Mouse (Mus musculus) limb, embryonic 10.5 days (tissue): ENCODE results near the gene Zbtb48. TPM values are rescaled to one million over a fixed set of nuclear protein-coding genes. Genes with fewer than 3 reads are reported as not detected.

Source experiments
- DNase-seq: peaks from one replicate; pipeline ENCODE4 v3.0.0-alpha.2; 2017; ENCODE audit warnings: low spot score
- H3K27ac ChIP-seq: fragments of 300-500 bp; sonication (generic); 2 replicates; pipeline ENCODE4 v1.5.1; 2016; ENCODE audit warnings: mild to moderate bottlenecking
- H3K27me3 ChIP-seq: fragments of 300-500 bp; sonication (generic); 2 replicates; pipeline ENCODE4 v1.6.1; 2016; ENCODE audit warnings: low read depth, mild to moderate bottlenecking; ENCODE audit not compliant: poor library complexity, severe bottlenecking
- H3K36me3 ChIP-seq: fragments of 300-500 bp; sonication (generic); 2 replicates; pipeline ENCODE4 v1.6.1; 2016; ENCODE audit warnings: mild to moderate bottlenecking, moderate library complexity
- H3K4me1 ChIP-seq: fragments of 300-500 bp; sonication (generic); 2 replicates; pipeline ENCODE4 v1.6.1; 2016
- H3K4me3 ChIP-seq: fragments of 300-500 bp; sonication (generic); 2 replicates; pipeline ENCODE4 v1.5.1; 2016; ENCODE audit warnings: mild to moderate bottlenecking, moderate library complexity
- H3K9me3 ChIP-seq: fragments of 300-500 bp; sonication (generic); replicated peaks from 2 replicates; pipeline ENCODE4 v1.6.1; 2016; ENCODE audit warnings: mild to moderate bottlenecking
- WGBS: fragments of 180-500 bp; shearing (Covaris S2); methylation state at CpG from one replicate; pipeline ENCODE4 v1.1.7; 2016; 5-methylcytosine and 5-hydroxymethylcytosine counted together
- polyA plus RNA-seq: library from polyadenylated mRNA; unstranded; fragments of >200 nt; fragmentation: Nextera tagmentation; extraction: Ambion mirVana; gene quantifications from 2 replicates; pipeline ENCODE4 v1.2.1, GENCODE M21; 2016

Gene Zbtb48
- polyA plus RNA-seq, 1 experiment from 2014 or later, result 24.5 TPM

DNA sequence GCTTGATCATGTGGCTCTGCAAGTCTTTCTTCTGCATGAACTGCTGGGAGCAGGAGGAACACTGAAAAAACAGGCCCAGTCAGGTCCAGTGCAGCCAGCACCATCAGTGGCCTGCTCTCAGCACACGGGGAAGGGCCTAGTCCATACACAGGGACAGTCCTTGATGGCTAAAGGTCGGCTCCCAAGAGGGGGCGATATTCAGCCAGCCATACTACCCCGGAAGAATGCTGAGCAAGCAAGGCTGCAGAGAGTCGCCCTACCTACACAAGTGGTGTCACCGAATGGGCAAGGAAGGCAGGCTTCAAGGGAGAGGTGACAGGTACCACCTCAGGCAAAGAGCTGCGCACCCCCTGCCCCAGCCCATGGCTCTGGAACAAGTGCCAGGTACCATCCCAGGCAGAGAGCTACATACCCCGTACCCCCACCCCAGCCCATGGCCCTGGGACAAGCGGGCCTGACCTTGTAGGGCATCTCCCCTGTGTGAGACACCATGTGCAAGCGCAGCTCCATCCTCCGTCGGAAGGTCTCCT lies 5.8 kb downstream of the Zbtb48 start:
- 79% methylated on average over 12 of the region's 12 CpGs for WGBS
- peaks cover 98% of the 10 kb centered on the region for H3K36me3 ChIP-seq

DNA sequence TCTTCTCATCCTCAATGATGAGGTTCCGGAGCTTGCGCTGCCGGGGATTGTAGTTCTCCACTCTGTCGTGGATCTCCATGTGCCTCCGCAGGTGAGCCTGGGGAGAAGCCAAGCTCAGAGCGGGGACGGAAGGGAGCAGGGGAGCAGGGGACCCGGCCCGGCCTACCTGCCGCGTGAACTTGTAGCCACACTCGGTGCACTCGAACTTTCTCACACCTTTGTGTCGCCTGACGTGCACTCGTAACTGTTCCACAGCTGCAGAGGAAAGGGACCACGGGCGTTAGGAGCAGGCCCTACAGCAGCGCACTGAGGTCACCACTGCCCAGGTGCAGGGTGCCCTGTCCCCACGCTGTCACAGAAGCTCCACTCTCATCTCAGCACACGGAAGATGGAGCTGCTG lies 7.4 kb downstream of the Zbtb48 start:
- Histone ChIP-seq H3K36me3 (peaks cover 99% of the 10 kb centered on the region), H3K9me3 (no peaks in the 10 kb centered on the region), H3K27ac (no peak overlapping the region), H3K4me3 (no peak overlapping the region), H3K4me1 (peaks cover 10% of the 10 kb centered on the region), H3K27me3 (no peaks in the 10 kb centered on the region)
- DNase-seq, result no peak
- 94% methylated on average over 21 of the region's 21 CpGs for WGBS

More for the DNA sequence above, 5.8 kb downstream of the Zbtb48 start:
- no peak overlapping the region for H3K4me3 ChIP-seq
- no peaks in the 10 kb centered on the region for H3K27me3 ChIP-seq
- H3K27ac ChIP-seq, result no peak overlapping the region
- peaks cover 26% of the 10 kb centered on the region for H3K4me1 ChIP-seq
- no peak for DNase-seq
- H3K9me3 ChIP-seq, result no peaks in the 10 kb centered on the region

DNA sequence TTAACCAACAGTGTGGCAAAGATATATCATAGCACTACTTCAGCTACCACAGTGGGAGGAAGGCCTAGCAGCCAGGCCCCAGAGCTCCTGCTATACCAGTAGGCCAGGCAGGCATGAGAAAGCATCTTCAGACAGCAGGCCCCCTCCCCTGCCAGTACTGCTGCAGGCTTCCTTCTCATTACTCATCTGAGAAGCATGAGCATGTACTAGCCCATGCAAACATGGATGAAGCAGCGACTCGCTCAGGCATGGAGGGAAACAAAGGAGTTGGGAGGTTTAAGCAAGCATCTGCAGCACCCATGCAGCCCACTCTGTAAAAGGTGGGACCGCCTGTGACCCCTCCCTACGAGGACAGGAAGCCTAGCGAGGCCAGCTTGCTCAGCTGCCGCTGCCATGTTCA lies 8.4 kb downstream of the Zbtb48 start:
- no peaks in the 10 kb centered on the region for H3K9me3 ChIP-seq
- no peak overlapping the region for H3K4me3 ChIP-seq
- H3K4me1 ChIP-seq, result peaks cover under 1% of the 10 kb centered on the region
- peaks cover 99% of the 10 kb centered on the region for H3K36me3 ChIP-seq
- DNase-seq, result no peak
- no peak overlapping the region for H3K27ac ChIP-seq
- 92% methylated on average over 6 of the region's 6 CpGs for WGBS
- no peaks in the 10 kb centered on the region for H3K27me3 ChIP-seq

DNA sequence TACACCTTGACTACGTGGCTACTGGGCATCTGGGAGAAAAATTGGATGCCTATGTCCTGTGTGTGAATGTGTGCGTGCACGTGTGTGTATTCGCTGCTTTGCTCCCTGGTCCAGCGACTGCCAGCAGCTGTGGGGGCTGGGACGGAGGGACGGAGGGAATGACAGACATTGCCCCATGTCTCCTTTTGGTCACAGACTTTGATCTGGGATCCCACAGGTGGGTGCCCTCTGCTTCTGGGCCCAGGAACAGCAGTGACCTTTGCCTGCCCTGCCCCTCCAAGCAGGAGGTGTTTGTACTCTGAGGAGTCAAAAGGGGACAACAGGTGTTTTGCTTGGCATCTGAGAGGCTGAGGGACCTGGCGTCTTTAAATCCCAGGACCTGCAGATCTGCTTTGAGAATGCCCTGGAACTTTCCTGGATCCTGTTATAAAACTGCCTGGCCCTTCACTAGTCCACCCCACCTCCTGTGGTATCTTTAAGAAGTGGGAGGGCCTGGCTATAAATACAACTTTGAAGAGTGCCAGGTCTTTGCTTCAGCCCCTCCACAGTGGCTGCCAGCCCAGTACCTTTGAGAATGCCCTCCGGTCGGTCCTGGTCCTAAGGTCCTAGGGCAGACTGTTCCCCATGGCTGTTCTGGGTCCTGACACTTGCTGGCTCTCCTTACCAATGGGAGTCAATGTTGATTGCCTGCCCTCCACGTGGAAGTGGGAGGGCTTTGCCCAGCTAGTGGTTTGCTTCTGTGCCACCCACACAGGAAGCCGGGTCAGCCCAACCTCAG lies 14.2 kb downstream of the Zbtb48 start:
- Histone ChIP-seq H3K4me1 (peaks cover 39% of the 10 kb centered on the region), H3K27me3 (peaks cover under 1% of the 10 kb centered on the region; the same call in 1 of the 2 replicates), H3K4me3 (no peak overlapping the region), H3K36me3 (peaks cover 67% of the 10 kb centered on the region), H3K9me3 (no peaks in the 10 kb centered on the region), H3K27ac (no peak overlapping the region)
- 88% methylated on average over 12 of the region's 12 CpGs for WGBS
- DNase-seq, result no peak

DNA sequence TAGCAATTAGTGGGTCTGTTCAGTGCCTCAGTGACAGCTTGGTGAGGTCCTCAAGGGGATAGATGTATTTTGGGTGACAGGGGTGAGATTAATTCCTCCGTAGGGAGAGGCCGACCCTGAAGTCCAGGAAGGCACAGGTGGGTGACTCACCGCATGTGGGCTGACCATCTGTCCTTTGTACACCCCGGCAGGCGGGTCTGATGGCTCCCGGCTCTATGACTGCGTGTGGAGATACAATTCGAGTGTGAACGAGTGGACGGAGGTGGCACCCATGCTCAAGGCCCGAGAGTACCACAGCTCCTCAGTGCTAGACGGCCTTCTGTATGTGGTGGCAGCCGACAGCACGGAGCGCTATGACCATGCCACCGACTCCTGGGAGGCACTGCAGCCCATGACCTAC lies 15.4 kb downstream of the Zbtb48 start:
- WGBS, result 95% methylated on average over 16 of the region's 16 CpGs
- Histone ChIP-seq H3K9me3 (no peaks in the 10 kb centered on the region), H3K27me3 (peaks cover 12% of the 10 kb centered on the region), H3K36me3 (peaks cover 55% of the 10 kb centered on the region), H3K4me3 (no peak overlapping the region), H3K27ac (no peak overlapping the region), H3K4me1 (peaks cover 50% of the 10 kb centered on the region)
- no peak for DNase-seq

DNA sequence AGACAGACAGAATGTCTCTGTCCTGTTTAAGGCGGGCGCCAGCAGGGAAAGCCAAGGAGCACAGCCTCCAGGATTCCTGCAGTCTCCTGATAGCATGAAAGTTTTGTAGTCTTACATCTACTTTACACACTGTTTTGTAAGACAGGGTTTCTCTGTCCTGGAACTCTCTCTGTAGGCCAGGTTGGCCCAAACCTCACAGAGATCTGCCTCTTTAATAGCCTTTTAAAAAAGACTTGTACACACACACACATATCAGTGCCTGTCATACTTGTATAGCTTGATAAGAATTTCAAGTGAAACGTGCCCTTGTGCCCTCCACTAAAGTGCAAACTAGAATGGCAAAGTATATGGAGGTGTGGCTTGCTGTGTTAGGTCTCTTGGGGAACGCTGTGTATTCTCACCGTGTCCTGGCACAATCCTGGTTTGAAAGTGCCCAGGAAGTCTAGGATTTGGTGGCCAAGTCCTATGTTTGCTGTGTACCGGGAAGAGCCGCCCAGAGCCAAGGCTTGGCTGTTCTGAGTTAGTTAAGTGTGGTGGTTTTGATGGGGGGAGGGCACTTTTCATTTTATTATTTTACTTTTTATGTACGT lies 16.2 kb downstream of the Zbtb48 start:
- Histone ChIP-seq H3K27ac (no peak overlapping the region), H3K4me3 (peak overlapping the region; percentile 93), H3K36me3 (peaks cover 47% of the 10 kb centered on the region), H3K27me3 (peaks cover 20% of the 10 kb centered on the region), H3K9me3 (no peaks in the 10 kb centered on the region), H3K4me1 (peaks cover 52% of the 10 kb centered on the region)
- DNase-seq, result no peak
- WGBS, result 87% methylated on average over 8 of the region's 8 CpGs

DNA sequence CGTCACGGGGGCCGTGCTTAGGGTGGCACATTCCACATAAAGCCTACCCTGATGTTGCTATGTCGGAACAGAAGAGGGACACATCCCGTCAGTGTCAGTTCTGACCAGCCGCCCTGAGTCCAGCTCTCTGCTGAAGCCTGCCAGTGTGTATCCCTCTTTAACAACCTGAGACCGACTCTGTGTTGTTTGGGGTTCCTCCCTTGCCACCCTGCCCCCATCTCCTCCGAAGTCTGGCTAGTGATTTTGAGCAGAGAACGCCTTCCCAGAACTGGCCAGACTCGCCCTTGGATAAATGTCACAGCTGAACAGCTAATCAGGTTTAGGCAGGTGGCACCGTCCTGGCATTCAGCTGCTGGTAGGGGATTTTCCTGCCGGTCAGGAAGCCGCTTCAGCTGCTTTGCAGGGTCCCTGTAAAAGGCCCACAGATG lies 16.8 kb downstream of the Zbtb48 start:
- no peak for DNase-seq
- H3K4me1 ChIP-seq, result peaks cover 52% of the 10 kb centered on the region
- H3K27ac ChIP-seq, result 0 out of 2 replicates have a peak overlapping the region, but pooled peaks have one; percentile 89

DNA sequence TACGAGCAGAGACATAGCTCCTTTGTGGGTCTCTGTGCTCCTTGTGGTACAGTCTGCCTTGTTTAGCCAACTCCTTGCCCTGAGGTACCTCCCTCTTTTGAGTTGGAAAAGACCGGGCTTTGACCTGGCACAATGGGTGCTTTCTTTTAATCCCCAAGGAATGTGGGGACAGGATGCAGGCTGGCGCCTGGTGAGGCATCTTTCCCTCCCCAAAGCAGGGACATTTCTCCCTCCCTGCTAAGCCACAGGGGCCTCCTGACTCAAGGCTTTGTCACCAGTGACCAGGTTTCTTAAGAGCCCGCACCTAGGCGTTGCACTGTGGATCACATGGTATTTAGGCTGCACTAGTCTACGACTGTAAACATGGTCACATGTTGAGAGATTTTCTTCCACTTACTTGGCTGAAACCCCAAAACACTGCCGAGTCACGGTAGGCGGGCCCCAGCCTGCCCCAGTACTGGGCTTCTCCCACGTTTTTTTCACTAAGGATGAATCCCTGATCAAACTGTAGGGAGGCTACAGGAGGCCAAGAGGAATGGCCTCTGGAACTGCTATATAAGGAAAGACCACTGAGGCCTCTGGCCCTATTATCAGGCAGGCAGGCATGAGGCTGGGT lies 17.3 kb downstream of the Zbtb48 start:
- H3K27me3 ChIP-seq, result peaks cover 20% of the 10 kb centered on the region
- DNase-seq, result no peak
- H3K4me3 ChIP-seq, result peak overlapping the region; percentile 93
- H3K36me3 ChIP-seq, result peaks cover 36% of the 10 kb centered on the region
- H3K4me1 ChIP-seq, result peaks cover 52% of the 10 kb centered on the region
- H3K9me3 ChIP-seq, result no peaks in the 10 kb centered on the region
- peak overlapping the region; percentile 89 for H3K27ac ChIP-seq
- 2% methylated on average over 10 of the region's 10 CpGs for WGBS

More for the DNA sequence above, 16.8 kb downstream of the Zbtb48 start:
- H3K9me3 ChIP-seq, result no peaks in the 10 kb centered on the region
- H3K4me3 ChIP-seq, result peak overlapping the region; percentile 93
- H3K27me3 ChIP-seq, result peaks cover 20% of the 10 kb centered on the region
- H3K36me3 ChIP-seq, result peaks cover 41% of the 10 kb centered on the region
- 17% methylated on average over 13 of the region's 13 CpGs for WGBS

DNA sequence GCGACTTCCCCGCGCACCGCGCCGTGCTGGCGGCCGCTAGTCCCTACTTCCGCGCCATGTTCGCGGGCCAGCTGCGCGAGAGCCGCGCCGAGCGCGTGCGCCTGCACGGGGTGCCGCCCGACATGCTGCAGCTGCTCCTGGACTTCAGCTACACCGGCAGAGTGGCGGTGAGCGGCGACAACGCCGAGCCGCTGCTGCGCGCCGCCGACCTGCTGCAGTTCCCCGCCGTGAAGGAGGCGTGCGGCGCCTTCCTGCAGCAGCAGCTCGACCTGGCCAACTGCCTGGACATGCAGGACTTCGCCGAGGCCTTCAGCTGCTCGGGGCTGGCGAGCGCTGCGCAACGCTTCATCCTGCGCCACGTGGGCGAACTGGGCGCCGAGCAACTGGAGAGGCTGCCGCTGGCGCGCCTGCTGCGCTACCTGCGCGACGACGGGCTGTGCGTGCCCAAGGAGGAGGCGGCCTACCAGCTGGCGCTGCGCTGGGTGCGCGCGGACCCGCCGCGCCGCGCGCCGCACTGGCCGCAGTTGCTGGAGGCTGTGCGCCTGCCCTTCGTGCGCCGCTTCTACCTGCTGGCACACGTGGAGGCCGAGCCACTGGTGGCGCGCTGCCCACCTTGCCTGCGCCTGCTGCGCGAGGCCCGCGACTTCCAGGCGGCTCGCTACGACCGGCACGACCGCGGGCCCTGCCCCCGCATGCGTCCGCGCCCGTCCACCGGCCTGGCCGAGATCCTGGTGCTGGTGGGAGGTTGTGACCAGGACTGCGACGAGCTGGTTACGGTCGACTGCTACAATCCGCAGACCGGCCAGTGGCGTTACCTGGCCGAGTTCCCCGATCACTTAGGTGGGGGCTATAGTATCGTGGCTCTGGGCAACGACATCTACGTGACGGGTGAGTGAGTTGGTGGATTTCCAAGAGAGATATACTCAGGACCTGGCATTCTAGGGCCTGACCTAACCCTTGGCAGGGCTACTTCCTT lies 18.1 kb downstream of the Zbtb48 start:
- Histone ChIP-seq H3K4me3 (peak overlapping the region; percentile 93), H3K27me3 (peaks cover 20% of the 10 kb centered on the region), H3K4me1 (peaks cover 52% of the 10 kb centered on the region), H3K9me3 (no peaks in the 10 kb centered on the region), H3K36me3 (peaks cover 28% of the 10 kb centered on the region), H3K27ac (peak overlapping the region; percentile 89)
- peak; percentile 73 for DNase-seq
- WGBS, result under 1% methylated on average over 115 of the region's 115 CpGs

DNA sequence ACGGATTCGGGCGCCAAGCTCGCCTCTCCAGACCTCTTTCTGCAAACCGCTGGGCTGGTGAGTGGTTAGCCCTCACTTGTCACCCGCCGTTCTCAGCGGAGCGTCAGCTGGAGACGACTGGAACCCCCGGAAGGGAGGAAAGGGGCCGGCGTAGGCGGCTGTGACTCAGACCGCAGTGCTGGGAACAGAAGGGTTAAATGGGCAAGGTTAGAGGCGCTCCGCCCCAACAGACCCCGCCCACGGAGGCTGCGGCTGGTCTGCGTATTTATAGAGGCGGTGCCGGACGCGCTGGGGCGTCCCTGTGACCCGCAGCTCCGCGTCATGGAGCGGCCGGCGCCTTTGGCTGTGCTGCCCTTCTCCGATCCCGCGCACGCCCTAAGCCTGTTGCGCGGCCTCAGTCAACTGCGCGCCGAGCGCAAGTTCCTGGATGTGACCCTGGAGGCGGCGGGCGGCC lies 18.8 kb downstream of the Zbtb48 start, which contains the start of gene Klhl21:
Gene Klhl21, plus strand, starts transcription at position 182 of the 454 bp plus-strand sequence.
- peaks cover 52% of the 10 kb centered on the region for H3K4me1 ChIP-seq

DNA sequence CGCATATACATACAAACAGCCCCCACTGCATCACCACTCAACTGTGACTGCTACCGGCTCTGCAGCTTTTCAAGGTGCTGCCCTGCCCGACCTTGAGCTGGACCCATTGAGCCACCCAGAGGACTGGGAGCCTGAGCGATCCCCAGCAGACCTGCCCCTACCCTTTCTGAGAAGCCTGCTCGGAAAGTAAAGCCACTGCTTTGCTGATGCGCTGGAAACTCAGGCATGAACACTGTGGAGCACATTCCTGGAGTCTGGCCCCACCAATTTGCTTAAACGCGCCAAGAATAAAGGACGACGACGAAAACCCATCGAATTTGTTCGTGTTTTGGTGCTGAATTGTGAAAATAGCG lies 19.3 kb downstream of the Zbtb48 start:
- Histone ChIP-seq H3K4me1 (peaks cover 52% of the 10 kb centered on the region), H3K4me3 (peak overlapping the region; percentile 93), H3K27me3 (peaks cover 20% of the 10 kb centered on the region), H3K36me3 (peaks cover 16% of the 10 kb centered on the region), H3K9me3 (no peaks in the 10 kb centered on the region), H3K27ac (peak overlapping the region; percentile 89)
- 1% methylated on average over 14 of the region's 14 CpGs for WGBS
- no peak for DNase-seq

More for the DNA sequence above, 18.8 kb downstream of the Zbtb48 start, which contains the start of gene Klhl21:
- under 1% methylated on average over 44 of the region's 45 CpGs for WGBS
- H3K4me3 ChIP-seq, result peak within 1 kb of the TSS; percentile 93
- peak within 1 kb of the TSS; percentile 89 for H3K27ac ChIP-seq
- H3K36me3 ChIP-seq, result peaks cover 21% of the 10 kb centered on the region
- peak; percentile 94 for DNase-seq
- peaks cover 20% of the 10 kb centered on the region for H3K27me3 ChIP-seq
- no peaks in the 10 kb centered on the region for H3K9me3 ChIP-seq
